Mouse (Mus musculus): ENCODE data around the gene Ucp3.
A peak's percentile ranks its signal among the peaks of the same experiment; 100 is the strongest.

Gene Ucp3

GRCm38 (mm10) chr7:100501027-100501843 is 28.4 kb downstream of the Ucp3 start:
- no peak for DNase-seq (ENCODE audit: low spot score)

- no peak for DNase-seq (ENCODE audit: low spot score)
Observed at GRCm38 (mm10) chr7:100501844-100502373, 29.1 kb downstream of the Ucp3 start.

GRCm38 (mm10) chr7:100502374-100502922 is 29.7 kb downstream of the Ucp3 start:
- no peak for DNase-seq (ENCODE audit: low spot score)

GRCm38 (mm10) chr7:100503076-100503475 is 30.3 kb downstream of the Ucp3 start:
- no peak for DNase-seq (ENCODE audit: low spot score)

GRCm38 (mm10) chr7:100504740-100505487 is 32.1 kb downstream of the Ucp3 start:
- no peak for DNase-seq (ENCODE audit: low spot score)

GRCm38 (mm10) chr7:100506494-100506893 is 33.7 kb downstream of the Ucp3 start:
- DNase-seq (ENCODE audit: low spot score): no peak

- no peak for DNase-seq (ENCODE audit: low spot score)
Observed at GRCm38 (mm10) chr7:100508670-100509069, 35.9 kb downstream of the Ucp3 start.

- DNase-seq (ENCODE audit: low spot score): no peak
Observed at GRCm38 (mm10) chr7:100511602-100512001, 38.8 kb downstream of the Ucp3 start.

- DNase-seq (ENCODE audit: low spot score): no peak
Observed at GRCm38 (mm10) chr7:100514573-100514972, 41.8 kb downstream of the Ucp3 start, which contains the start of gene Dnajb13. Gene Dnajb13, minus strand, starts transcription at chr7:100514960.

GRCm38 (mm10) chr7:100520204-100520603 is 47.4 kb downstream of the Ucp3 start:
- DNase-seq (ENCODE audit: low spot score): no peak

GRCm38 (mm10) chr7:100520663-100521285 is 48.0 kb downstream of the Ucp3 start:
- DNase-seq (ENCODE audit: low spot score): peak; percentile 50

GRCm38 (mm10) chr7:100522222-100522621 is 49.4 kb downstream of the Ucp3 start:
- no peak for DNase-seq (ENCODE audit: low spot score)

- DNase-seq (ENCODE audit: low spot score): no peak
Observed at GRCm38 (mm10) chr7:100524669-100525068, 51.9 kb downstream of the Ucp3 start.

GRCm38 (mm10) chr7:100530766-100531165 is 58.0 kb downstream of the Ucp3 start:
- no peak for DNase-seq (ENCODE audit: low spot score)

- DNase-seq (ENCODE audit: low spot score): no peak
Observed at GRCm38 (mm10) chr7:100533503-100533902, 60.7 kb downstream of the Ucp3 start.

- no peak for DNase-seq (ENCODE audit: low spot score)
Observed at GRCm38 (mm10) chr7:100534216-100534615, 61.4 kb downstream of the Ucp3 start.

- no peak for DNase-seq (ENCODE audit: low spot score)
Observed at GRCm38 (mm10) chr7:100535831-100536230, 63.0 kb downstream of the Ucp3 start.
